Mouse (Mus musculus) hindbrain, embryonic 12.5 days (tissue): ENCODE results near the gene Mast4. TPM values are rescaled to one million over a fixed set of nuclear protein-coding genes. Genes with fewer than 3 reads are reported as not detected.
"Not testable (repeated sequence)": the region's sequence is repeated elsewhere in the genome, so short reads cannot be mapped to it uniquely, and the experiment has no call there.

Source experiments
- ATAC-seq: fragments of 200-750 bp; cut with Nextera tagmentation; 2 replicates; pipeline ENCODE4 v1.8.0; 2017; ENCODE audit warnings: moderate TSS enrichment; ENCODE audit not compliant: low FRiP score
- H3K27ac ChIP-seq: fragments of 300-500 bp; sonication (generic); 2 replicates; pipeline ENCODE4 v1.5.1; 2016; ENCODE audit warnings: mild to moderate bottlenecking
- H3K27me3 ChIP-seq: fragments of 300-500 bp; sonication (generic); 2 replicates; pipeline ENCODE4 v1.6.1; 2016; ENCODE audit warnings: mild to moderate bottlenecking
- H3K36me3 ChIP-seq: fragments of 300-500 bp; sonication (generic); 2 replicates; pipeline ENCODE4 v1.6.1; 2016; ENCODE audit warnings: mild to moderate bottlenecking
- H3K4me1 ChIP-seq: fragments of 300-500 bp; sonication (generic); 2 replicates; pipeline ENCODE4 v1.6.1; 2016
- H3K4me2 ChIP-seq: fragments of 300-500 bp; sonication (generic); replicated peaks from 2 replicates; pipeline ENCODE4 v1.6.1; 2016; ENCODE audit warnings: mild to moderate bottlenecking
- H3K4me3 ChIP-seq: fragments of 300-500 bp; sonication (generic); 2 replicates; pipeline ENCODE4 v1.5.1; 2016; ENCODE audit warnings: mild to moderate bottlenecking
- H3K9ac ChIP-seq: fragments of 300-500 bp; sonication (generic); 2 replicates; pipeline ENCODE4 v1.6.1; 2016; ENCODE audit warnings: mild to moderate bottlenecking, moderate library complexity
- H3K9me3 ChIP-seq: fragments of 300-500 bp; sonication (generic); replicated peaks from 2 replicates; pipeline ENCODE4 v1.6.1; 2016; ENCODE audit warnings: mild to moderate bottlenecking
- WGBS: fragments of 180-500 bp; shearing (Covaris S2); methylation state at CpG from one replicate; pipeline ENCODE4 v1.1.7; 2016; 5-methylcytosine and 5-hydroxymethylcytosine counted together
- polyA plus RNA-seq: library from polyadenylated mRNA; unstranded; fragments of >200 nt; fragmentation: Nextera tagmentation; extraction: Ambion mirVana; gene quantifications from 2 replicates; pipeline ENCODE4 v1.2.1, GENCODE M21; 2016

Mast4 gene
- polyA plus RNA-seq, 1 experiment from 2014 or later = 38.2 TPM

- Histone ChIP-seq H3K36me3 (peaks cover 21% of the 10 kb centered on the region; the same call in 1 of the 2 replicates), H3K27me3 (no peaks in the 10 kb centered on the region), H3K4me1 (no peaks in the 10 kb centered on the region), H3K9ac (no peak overlapping the region), H3K4me2 (no peak overlapping the region), H3K4me3 (no peak overlapping the region), H3K9me3 (no peaks in the 10 kb centered on the region), H3K27ac (no peak overlapping the region)
- 69% methylated on average over 9 of the region's 9 CpGs for WGBS
- 0 out of 2 replicates have a peak, but pooled peaks have one; percentile 14 for ATAC-seq
Measured at GRCm38 (mm10) chr13:102744481-102745269, 589.6 kb downstream of the Mast4 start.

DNA sequence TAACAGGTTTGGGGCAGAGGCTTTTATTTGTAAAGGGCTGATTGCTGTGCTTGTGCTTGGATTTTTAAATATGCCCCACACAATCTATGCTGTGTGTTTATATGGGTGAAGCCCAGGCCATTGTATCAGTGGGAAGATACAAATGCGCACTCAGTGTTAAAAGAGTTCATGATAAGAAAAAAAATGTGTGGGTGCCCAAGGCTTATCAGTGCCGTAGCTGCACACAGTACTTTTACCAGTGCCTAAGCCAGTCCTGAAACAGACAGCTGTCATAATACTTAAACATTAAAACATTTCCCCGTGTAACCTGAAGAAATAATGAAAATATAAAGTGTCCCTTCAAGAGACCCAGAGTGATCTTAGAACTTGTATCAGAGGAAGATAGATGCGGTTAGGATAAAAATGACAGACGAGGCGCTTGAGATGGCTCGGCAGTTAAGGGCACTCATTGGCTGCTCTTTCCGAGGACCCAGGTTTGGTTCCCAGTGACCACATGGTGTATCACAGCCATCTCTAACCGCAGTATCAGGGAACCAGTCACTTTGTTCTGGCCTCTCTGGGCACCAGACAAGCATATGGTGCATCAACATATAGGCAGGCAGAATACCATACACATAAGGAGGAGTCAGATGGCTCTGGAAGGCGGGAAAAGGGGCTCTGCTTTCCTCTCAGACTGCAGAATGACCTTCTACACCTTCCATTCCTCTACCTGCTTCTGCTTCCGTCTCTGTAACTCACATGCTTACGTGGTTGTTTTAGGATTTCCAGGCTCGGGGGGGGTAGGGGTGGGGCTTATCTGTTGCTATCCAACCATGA lies 594.4 kb downstream of the Mast4 start:
- no peak for ATAC-seq
- Histone ChIP-seq H3K27ac (no peak overlapping the region), H3K9me3 (no peaks in the 10 kb centered on the region), H3K27me3 (no peaks in the 10 kb centered on the region), H3K4me2 (no peak overlapping the region), H3K9ac (no peak overlapping the region), H3K4me1 (no peaks in the 10 kb centered on the region), H3K36me3 (peaks cover 60% of the 10 kb centered on the region), H3K4me3 (no peak overlapping the region)
- 93% methylated on average over 13 of the region's 13 CpGs for WGBS

GRCm38 (mm10) chr13:102737811-102738210 lies 596.5 kb downstream of the Mast4 start:
- Histone ChIP-seq H3K4me2 (no peak overlapping the region), H3K4me1 (no peaks in the 10 kb centered on the region), H3K27ac (no peak overlapping the region), H3K4me3 (no peak overlapping the region), H3K9me3 (no peaks in the 10 kb centered on the region), H3K36me3 (peaks cover 66% of the 10 kb centered on the region), H3K27me3 (no peaks in the 10 kb centered on the region), H3K9ac (no peak overlapping the region)
- WGBS = 92% methylated on average over 7 of the region's 7 CpGs
- no peak for ATAC-seq

DNA sequence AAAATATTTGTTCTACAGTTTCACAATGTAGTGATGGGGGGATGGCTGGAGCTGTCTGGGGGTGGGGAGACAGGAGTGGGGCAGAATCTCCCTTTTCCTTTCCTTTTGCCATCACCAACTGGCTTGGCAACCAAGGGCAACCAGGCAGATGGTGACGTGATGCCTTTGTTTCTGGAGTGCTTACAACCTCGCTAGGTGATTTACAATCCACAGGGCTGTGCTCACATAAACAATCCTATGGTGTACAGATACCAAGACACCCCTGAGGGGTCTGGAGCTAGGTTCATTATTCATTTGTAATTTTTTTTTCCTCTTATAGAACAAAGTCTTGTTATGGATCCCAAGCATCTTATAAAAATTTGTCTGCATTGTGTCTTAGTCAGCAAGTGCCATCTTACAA lies 601.2 kb downstream of the Mast4 start:
- H3K27me3 ChIP-seq = no peaks in the 10 kb centered on the region
- no peak overlapping the region for H3K4me3 ChIP-seq
- H3K4me2 ChIP-seq = no peak overlapping the region
- no peak overlapping the region for H3K27ac ChIP-seq
- no peaks in the 10 kb centered on the region for H3K9me3 ChIP-seq
- peaks cover 37% of the 10 kb centered on the region for H3K36me3 ChIP-seq
- H3K9ac ChIP-seq = no peak overlapping the region
- WGBS = 70% methylated on average over 2 of the region's 2 CpGs
- ATAC-seq = no peak
- H3K4me1 ChIP-seq = no peaks in the 10 kb centered on the region

GRCm38 (mm10) chr13:102728951-102729350 lies 605.3 kb downstream of the Mast4 start:
- 77% methylated on average over 7 of the region's 7 CpGs for WGBS

DNA sequence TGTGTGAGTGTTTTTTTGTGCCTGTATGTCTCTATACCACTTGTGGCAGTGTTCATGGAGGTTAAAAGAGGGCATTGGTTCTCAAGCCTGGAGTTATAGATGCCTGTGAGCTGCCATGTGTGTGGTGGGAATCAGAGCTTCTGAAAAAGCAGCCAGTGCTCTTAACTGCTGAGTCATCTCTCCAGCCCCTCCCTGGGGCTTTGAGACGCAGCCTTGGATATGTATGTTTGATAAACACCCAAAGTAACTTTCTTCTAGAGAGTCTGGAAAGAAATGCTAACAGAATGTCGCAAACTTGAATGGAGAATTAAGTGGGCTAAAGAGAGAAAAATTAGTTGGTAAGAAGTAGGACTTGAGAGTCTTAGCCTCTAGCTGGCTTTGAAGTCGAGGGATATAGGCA lies 606.3 kb downstream of the Mast4 start:
- no peaks in the 10 kb centered on the region for H3K27me3 ChIP-seq
- ATAC-seq = no peak
- 81% methylated on average over 3 of the region's 3 CpGs for WGBS

More at GRCm38 (mm10) chr13:102728951-102729350, 605.3 kb downstream of the Mast4 start:
- H3K4me3 ChIP-seq, ATAC-seq, H3K4me2 ChIP-seq, H3K36me3 ChIP-seq, H3K27me3 ChIP-seq, H3K9me3 ChIP-seq, H3K27ac ChIP-seq, H3K4me1 ChIP-seq, H3K9ac ChIP-seq: not testable (repeated sequence)

GRCm38 (mm10) chr13:102726876-102727275 lies 607.4 kb downstream of the Mast4 start:
- 87% methylated on average over 1 of the region's 1 CpGs for WGBS

More for the DNA sequence above, 606.3 kb downstream of the Mast4 start:
- H3K36me3 ChIP-seq = no peaks in the 10 kb centered on the region
- H3K9me3 ChIP-seq = no peaks in the 10 kb centered on the region
- H3K4me3 ChIP-seq = no peak overlapping the region
- no peak overlapping the region for H3K4me2 ChIP-seq
- H3K27ac ChIP-seq = no peak overlapping the region
- no peaks in the 10 kb centered on the region for H3K4me1 ChIP-seq
- H3K9ac ChIP-seq = no peak overlapping the region

GRCm38 (mm10) chr13:102725906-102726305 lies 608.4 kb downstream of the Mast4 start:
- 90% methylated on average over 2 of the region's 2 CpGs for WGBS
- H3K9ac ChIP-seq = no peak overlapping the region
- no peak overlapping the region for H3K27ac ChIP-seq
- no peak overlapping the region for H3K4me3 ChIP-seq
- no peak for ATAC-seq
- no peaks in the 10 kb centered on the region for H3K27me3 ChIP-seq
- no peaks in the 10 kb centered on the region for H3K9me3 ChIP-seq
- no peaks in the 10 kb centered on the region for H3K36me3 ChIP-seq
- H3K4me2 ChIP-seq = no peak overlapping the region
- no peaks in the 10 kb centered on the region for H3K4me1 ChIP-seq

More at GRCm38 (mm10) chr13:102726876-102727275, 607.4 kb downstream of the Mast4 start:
- no peaks in the 10 kb centered on the region for H3K9me3 ChIP-seq
- H3K9ac ChIP-seq = no peak overlapping the region
- ATAC-seq = no peak
- no peaks in the 10 kb centered on the region for H3K4me1 ChIP-seq
- no peak overlapping the region for H3K27ac ChIP-seq
- H3K4me2 ChIP-seq = no peak overlapping the region
- no peak overlapping the region for H3K4me3 ChIP-seq
- H3K27me3 ChIP-seq = no peaks in the 10 kb centered on the region
- no peaks in the 10 kb centered on the region for H3K36me3 ChIP-seq

DNA sequence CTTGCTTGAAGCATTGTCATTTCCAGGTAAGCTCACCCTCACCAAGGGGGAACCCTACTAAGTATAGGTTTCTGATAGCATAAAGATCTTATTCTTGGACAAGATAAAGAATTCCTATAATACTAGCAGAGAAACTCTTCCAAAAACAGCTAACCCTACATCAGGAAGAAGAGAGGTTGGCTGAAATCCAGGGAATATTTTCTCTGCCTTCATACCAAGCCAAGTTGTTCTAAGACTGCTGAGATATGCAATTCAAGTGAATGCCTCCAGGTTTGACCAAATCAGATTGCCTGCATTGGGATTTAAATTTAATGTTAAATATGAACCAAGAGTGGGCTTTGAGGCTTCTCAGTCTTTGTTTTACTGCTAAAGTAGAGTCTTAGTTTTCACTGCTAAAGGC lies 608.9 kb downstream of the Mast4 start:
- Histone ChIP-seq H3K27me3 (no peaks in the 10 kb centered on the region), H3K4me1 (no peaks in the 10 kb centered on the region), H3K36me3 (no peaks in the 10 kb centered on the region), H3K9me3 (no peaks in the 10 kb centered on the region), H3K4me2 (no peak overlapping the region), H3K4me3 (no peak overlapping the region), H3K27ac (no peak overlapping the region), H3K9ac (no peak overlapping the region)
- no peak for ATAC-seq

GRCm38 (mm10) chr13:102716973-102717372 lies 617.3 kb downstream of the Mast4 start:
- H3K27ac ChIP-seq = no peak overlapping the region
- no peak overlapping the region for H3K4me2 ChIP-seq
- no peaks in the 10 kb centered on the region for H3K36me3 ChIP-seq
- no peaks in the 10 kb centered on the region for H3K27me3 ChIP-seq
- H3K4me1 ChIP-seq = no peaks in the 10 kb centered on the region
- H3K4me3 ChIP-seq = no peak overlapping the region
- 74% methylated on average over 1 of the region's 1 CpGs for WGBS
- no peaks in the 10 kb centered on the region for H3K9me3 ChIP-seq
- no peak overlapping the region for H3K9ac ChIP-seq
- no peak for ATAC-seq

DNA sequence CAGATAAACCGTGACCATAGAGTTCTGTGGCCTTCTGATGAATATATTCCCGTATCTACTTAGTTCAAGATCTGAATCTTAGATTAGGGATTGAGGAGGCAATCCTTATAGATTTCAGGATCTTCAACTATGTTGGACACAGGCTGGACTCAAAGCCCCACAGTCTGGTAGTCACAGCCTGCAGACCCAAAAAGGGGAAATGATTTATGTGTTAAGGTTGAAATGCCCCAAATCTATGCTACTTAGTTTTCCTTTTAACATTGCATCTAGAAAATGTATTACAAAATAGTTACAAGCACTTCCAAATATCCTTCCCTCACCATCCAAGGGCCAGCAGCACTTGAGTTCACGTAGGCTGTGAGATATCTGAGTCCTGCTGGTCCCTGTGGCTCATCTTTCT lies 633.6 kb downstream of the Mast4 start:
- no peak for ATAC-seq
- WGBS = 88% methylated on average over 3 of the region's 3 CpGs
- Histone ChIP-seq H3K9me3 (no peaks in the 10 kb centered on the region), H3K27me3 (no peaks in the 10 kb centered on the region), H3K4me2 (no peak overlapping the region), H3K9ac (no peak overlapping the region), H3K4me1 (peaks cover 12% of the 10 kb centered on the region), H3K36me3 (no peaks in the 10 kb centered on the region), H3K27ac (no peak overlapping the region), H3K4me3 (no peak overlapping the region)

- Histone ChIP-seq H3K9ac (no peak overlapping the region), H3K4me3 (no peak overlapping the region), H3K9me3 (no peaks in the 10 kb centered on the region), H3K27ac (no peak overlapping the region), H3K4me2 (no peak overlapping the region), H3K27me3 (no peaks in the 10 kb centered on the region), H3K36me3 (no peaks in the 10 kb centered on the region), H3K4me1 (peaks cover 12% of the 10 kb centered on the region)
- WGBS = 87% methylated on average over 5 of the region's 5 CpGs
- ATAC-seq = no peak
Measured at GRCm38 (mm10) chr13:102700176-102700575, 634.1 kb downstream of the Mast4 start.
